Mouse (Mus musculus): ENCODE results near the gene Nop10. TPM values are rescaled to one million over a fixed set of nuclear protein-coding genes. Genes with fewer than 3 reads are reported as not detected.

Nop10 gene
- total RNA-seq (2021): 10 to 100 TPM; 57.7 to 59.7 TPM
- long read RNA-seq, experiment 1, transcript Nop10-201 (2 exons, 1,109 nt): major isoform, 104 of 106 reads
- long read RNA-seq, experiment 1, partial matches to known transcripts: 0 of 106 reads
- long read RNA-seq, experiment 1, other reads (novel, unspliced or antisense): 2 of 106 reads
- long read RNA-seq, experiment 2, transcript Nop10-201 (2 exons, 1,109 nt): major isoform, 146 of 147 reads
- long read RNA-seq, experiment 2, partial matches to known transcripts: 0 of 147 reads
- long read RNA-seq, experiment 2, other reads (novel, unspliced or antisense): 1 of 147 reads

DNA sequence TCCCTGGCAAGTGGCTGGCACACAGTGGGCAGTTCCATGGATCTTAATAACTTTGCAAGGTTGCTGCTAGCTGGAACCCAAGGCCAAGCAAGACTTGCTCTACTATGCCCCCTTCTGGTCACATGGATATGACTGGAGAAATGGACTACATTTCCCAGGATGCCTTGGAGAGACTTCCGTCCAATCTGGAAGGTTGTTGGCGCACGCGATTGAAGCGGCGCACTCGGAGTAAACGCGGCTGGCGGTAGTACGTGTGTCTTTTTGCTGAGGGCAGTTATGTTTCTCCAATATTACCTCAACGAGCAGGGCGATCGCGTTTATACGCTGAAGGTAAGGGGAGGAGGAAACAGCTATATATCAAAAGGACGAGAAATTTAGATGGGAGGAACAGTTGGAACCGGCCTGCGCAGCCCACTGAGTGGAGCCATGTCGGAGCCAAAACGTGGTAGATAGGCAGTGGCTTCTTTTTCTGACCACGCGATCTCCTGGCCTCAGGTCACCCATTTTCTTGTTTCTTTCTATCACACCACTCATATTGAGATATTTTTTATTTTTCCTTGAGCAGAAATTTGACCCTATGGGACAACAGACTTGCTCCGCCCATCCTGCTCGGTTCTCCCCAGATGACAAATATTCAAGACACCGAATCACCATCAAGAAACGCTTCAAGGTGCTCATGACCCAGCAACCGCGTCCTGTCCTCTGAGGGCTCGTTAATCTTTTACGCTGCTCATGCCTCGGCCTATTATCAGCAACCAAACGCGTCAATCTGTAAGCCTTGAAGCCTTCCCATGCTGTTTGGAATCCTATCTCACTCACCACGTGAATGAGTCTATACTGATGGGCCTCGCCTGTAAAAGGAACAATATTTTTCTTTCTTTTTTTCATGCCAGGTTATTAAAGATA, at the start of gene Nop10:
Nop10 (plus strand) TSS at position 179 of the 906 bp plus-strand sequence.
- DNase-seq: peak; percentile 74
- intact Hi-C loops (cut with DNase I; ENCODE audit: low total_unique reads): loop anchor here (10.0 kb wide), 1 partner anchor 73 kb away; no protein-coding TSS in a partner anchor

DNA sequence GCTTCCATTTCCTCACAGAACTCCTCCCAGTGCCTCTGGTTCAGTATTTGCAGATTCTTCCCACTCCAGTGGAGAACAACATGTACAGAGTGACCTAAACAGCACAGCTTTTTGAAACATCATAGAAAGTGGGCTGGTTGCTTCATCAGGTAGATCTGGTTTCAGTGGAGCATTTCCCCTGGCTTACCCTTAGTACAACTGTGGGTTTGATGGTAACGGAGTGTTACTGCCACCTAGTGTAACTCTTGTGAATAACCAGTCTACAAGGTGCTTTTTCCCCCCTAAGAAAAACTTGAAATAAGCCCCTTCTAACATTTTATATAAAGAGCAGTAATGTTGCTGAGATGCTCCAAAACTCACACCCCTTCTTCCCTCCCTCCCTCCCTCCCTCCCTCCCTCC, 45.7 kb upstream of the Nop10 start:
- no peak for DNase-seq
- intact Hi-C loops (cut with DNase I; ENCODE audit: low total_unique reads): no loop called here

GRCm38 (mm10) chr2:112217614-112218013, 44.1 kb upstream of the Nop10 start:
- intact Hi-C loops (cut with DNase I; ENCODE audit: low total_unique reads): no loop called here
- no peak for DNase-seq

GRCm38 (mm10) chr2:112220880-112221279, 40.8 kb upstream of the Nop10 start:
- intact Hi-C loops (cut with DNase I; ENCODE audit: low total_unique reads): no loop called here
- DNase-seq: no peak

DNA sequence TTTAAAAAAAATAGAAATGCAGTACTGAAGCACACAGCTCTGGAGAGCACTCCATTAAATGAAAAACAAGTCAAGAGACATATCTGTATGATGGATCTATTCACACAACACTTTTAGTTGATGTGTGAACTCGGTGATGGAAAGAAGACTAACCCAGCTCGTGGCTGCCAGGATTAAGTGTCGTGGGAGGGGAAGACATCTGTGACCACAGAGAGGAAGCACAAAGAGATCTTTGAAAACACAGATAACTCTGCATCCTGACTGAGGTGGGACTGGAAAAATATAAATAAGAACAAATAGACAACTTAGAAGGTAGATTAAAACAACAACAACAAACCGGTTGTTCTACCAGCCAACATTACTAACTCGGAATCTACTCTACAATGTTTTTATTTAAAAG, 39.1 kb upstream of the Nop10 start:
- no peak for DNase-seq
- intact Hi-C loops (cut with DNase I; ENCODE audit: low total_unique reads): no loop called here

DNA sequence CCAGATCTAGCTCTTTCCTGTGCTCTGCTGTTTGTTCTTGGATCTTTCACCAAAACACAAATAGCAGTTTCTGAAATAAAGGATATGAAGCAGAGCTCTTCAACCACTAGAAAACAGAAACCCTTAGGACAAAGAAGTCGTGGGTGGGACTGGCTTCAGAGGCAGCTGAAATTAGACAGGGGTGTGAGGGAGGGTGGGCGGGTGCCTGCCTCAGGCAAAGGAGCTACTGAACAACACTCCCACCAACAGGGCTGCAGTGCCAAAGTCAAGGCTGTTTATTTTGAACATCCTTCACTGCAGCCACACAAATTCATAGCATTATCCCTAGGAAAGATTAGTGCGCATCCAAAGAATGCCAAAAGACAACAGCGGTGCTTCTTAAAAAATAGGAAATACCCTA, 37.4 kb upstream of the Nop10 start:
- intact Hi-C loops (cut with DNase I; ENCODE audit: low total_unique reads): no loop called here
- no peak for DNase-seq

DNA sequence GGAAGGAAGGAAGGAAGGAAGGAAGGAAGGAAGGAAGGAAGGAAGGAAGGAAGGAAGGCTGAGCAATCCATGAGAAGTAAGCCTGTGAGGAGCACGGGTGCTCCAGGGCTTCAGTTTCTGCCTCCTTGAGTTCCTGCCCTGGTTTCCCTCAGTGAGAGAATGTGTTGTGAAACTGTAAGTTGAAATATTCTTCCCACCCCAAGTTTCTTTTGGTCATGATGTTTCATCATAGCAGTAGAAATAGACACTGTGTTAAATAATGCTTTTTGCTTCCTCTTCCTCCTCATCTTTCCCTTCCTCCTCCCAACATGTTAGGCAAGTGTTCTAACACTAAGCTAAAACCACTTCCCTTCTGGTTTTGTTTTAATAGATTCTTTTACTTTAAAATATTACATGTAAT, 29.1 kb upstream of the Nop10 start:
- intact Hi-C loops (cut with DNase I; ENCODE audit: low total_unique reads): no loop called here
- no peak for DNase-seq

- DNase-seq: no peak
- intact Hi-C loops (cut with DNase I; ENCODE audit: low total_unique reads): no loop called here
These were observed 25.1 kb upstream of the Nop10 start for GRCm38 (mm10) chr2:112236620-112237019.

DNA sequence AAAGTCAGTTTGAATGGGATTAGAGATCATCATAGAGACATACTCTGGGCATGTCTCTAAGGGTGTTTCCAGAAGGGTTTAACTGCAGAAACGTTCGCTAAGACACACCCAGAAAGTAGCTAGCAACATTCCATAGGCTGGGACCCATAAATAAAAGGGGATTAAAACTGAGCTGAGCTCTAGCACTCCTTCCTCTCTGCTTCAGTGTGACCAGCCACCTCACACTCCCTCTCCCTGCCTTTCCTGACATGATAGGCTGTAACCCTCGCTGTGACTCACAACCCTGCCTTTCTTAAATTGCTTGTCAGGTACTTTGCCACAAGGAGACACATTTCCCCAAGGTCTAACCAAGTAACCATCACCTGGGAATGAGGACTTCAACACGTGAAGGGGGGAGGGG, 23.7 kb upstream of the Nop10 start:
- DNase-seq: no peak
- intact Hi-C loops (cut with DNase I; ENCODE audit: low total_unique reads): no loop called here

DNA sequence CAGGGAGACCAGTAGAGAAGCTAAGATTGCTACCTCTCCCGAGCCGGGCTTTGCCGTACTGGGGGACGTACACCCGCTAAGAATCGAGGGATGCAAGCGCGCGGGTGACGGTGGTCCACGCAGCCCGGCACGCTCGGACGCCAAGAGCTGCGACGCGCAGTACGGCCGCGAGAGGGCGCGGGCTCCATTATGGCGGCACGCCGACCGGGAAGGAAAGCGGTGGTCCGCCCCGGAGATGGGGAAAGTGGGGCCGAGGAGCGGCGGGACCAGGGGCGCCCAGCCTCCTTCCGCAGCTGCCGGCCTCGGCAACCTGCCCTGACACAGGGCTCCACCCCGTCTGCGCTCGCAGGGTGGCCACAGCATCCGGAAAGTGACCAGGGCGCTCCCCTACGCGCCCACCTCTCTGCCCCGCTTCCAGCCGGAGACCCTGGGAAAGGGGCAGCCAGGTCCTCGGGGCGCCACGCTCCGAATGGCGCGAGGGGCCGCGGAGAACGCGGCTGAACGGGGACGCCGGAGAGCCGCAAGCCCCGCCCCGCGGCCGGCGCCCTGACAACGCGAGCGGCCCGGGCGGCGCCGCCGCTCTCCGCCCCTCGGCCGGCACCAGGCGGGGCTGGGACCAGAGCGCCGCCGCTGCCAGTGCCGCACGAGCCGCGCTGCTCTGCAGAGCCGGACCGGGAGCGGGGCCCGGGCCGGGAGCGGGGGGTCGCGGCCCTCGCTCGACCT, 22.4 kb upstream of the Nop10 start, which contains the start of gene Lpcat4:
Lpcat4 (plus strand) TSS at position 257 of the 723 bp plus-strand sequence.
- peak; percentile 87 for DNase-seq
- intact Hi-C loops (cut with DNase I; ENCODE audit: low total_unique reads): no loop called here

- no peak for DNase-seq
- intact Hi-C loops (cut with DNase I; ENCODE audit: low total_unique reads): no loop called here
These were observed 21.6 kb upstream of the Nop10 start for GRCm38 (mm10) chr2:112239935-112240721.

- intact Hi-C loops (cut with DNase I; ENCODE audit: low total_unique reads): no loop called here
These were observed 19.9 kb upstream of the Nop10 start for GRCm38 (mm10) chr2:112241787-112242186.

DNA sequence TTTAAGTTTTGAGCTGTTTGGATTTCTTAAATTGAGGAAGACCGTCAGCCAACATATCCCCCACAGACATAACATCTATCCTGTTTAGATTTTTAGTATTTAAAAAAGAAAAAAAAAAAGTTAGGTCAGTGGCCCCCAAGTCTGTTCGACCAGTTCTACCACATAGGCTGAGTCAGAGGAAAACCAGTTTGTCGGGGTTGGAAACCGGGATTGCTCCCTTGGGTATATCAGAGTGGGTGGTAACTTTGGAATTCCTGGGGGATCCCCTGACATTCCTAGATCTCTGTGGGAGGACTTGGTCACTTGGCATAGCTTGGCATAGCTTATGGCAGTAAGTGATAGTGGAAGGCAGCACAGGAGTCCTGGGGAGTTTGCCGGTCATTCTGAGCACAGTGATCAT, 16.4 kb upstream of the Nop10 start:
- intact Hi-C loops (cut with DNase I; ENCODE audit: low total_unique reads): no loop called here
- no peak for DNase-seq

More at GRCm38 (mm10) chr2:112241787-112242186, 19.9 kb upstream of the Nop10 start:
- no peak for DNase-seq

DNA sequence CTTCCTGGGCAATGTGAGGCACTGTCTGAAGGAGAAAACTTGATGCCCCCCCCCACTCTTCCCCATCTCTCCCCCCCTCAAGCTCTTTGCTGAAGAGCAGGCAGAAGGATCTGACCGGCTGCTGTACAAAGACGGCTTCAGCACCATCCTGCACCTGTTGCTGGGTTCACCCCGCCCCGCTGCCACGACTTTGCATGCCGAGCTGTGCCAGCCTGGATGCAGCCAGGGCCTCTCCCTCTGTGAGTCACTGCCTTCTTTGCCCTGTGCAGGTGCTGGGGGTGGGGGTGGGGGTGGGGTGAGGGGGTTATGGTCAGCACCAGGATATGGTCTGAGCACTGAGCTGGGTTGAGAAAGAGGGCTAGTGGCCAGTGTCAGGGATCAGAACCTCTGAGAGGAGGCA, 15.5 kb upstream of the Nop10 start:
- DNase-seq: no peak
- intact Hi-C loops (cut with DNase I; ENCODE audit: low total_unique reads): no loop called here

GRCm38 (mm10) chr2:112247323-112247722, 14.4 kb upstream of the Nop10 start:
- intact Hi-C loops (cut with DNase I; ENCODE audit: low total_unique reads): no loop called here
- no peak for DNase-seq

DNA sequence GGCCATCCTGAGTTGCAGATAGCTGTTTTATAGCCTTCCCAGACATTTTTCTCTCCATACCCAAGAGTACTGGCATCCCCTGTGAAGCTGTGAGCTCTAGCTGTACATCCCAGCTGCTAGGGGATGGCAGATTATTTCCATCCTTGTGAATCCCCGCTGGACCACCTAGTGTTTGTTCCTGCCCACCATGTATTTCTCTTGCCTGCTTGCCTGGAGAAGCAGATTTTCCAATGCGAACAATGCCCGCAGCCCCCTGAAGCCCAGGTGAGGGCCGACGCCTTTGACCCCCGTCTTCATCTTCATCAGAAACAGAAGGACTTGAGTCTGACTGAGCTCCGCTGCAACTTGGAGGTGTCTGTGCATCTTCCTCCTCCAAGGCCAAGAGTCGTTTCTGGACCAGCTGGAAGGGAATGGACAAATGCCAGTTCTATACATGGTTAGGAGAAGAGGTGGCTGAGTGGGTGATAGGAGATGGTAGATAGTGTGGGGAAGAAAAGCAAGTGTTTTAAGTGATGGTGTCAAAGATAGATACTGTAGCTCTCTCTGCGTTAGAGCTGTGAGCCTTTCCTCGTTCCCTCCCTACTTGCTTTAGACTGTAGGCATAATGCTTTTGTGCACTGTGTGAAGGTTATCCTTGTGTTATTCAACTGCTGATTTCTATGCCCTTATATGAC, 11.8 kb upstream of the Nop10 start:
- intact Hi-C loops (cut with DNase I; ENCODE audit: low total_unique reads): no loop called here

DNA sequence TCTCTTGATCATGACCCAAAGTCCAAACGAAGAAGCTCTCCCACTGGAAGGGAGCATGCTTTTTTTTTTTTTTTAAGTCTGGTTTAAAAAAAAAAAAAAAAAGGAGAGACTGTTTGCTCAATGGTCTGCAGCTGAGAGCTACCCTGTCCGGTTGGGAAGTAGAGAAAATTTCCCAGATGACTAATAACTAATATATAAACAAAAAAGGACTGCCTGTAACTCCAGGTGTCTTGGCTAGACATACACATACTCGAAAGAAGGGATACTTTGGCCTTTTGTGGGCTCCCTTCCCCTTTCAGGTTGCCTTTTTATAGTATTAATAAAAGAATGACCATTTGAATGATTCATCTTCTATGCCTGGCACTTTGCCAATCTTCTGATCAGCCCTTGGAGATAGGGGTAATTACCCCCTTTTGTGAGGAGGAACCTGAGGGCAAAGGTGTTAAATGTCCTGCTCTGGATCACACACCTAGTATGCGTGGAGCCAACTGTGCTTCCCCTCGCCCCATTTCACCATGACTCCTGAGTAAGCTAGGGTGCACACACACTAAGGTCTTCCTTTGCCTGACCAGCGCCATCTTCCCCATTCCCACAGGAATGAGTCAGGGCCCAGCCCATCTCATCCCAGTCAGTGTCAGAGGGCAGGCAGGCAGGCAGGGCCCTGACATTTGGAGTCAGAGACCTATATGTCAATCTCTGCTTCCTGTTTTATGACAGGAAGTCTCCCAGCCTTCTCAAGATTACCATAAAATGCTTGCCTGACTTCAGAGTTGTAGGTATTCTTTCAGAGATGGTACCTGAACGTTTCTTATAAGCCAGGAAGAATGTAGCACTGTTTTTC, 6.8 kb upstream of the Nop10 start:
- intact Hi-C loops (cut with DNase I; ENCODE audit: low total_unique reads): no loop called here
- no peak for DNase-seq

More for the DNA sequence above, 11.8 kb upstream of the Nop10 start:
- DNase-seq: no peak
